Mouse (Mus musculus) kidney, adult 8-10 months (tissue): ENCODE results near the gene Slc4a8.
"Not testable (repeated sequence)": the region's sequence is repeated elsewhere in the genome, so short reads cannot be mapped to it uniquely, and the experiment has no call there.

Experiments
- DNase-seq, 2 experiments: peaks; one replicate each; pipeline ENCODE4 v3.0.0; 2022

Gene Slc4a8

DNA sequence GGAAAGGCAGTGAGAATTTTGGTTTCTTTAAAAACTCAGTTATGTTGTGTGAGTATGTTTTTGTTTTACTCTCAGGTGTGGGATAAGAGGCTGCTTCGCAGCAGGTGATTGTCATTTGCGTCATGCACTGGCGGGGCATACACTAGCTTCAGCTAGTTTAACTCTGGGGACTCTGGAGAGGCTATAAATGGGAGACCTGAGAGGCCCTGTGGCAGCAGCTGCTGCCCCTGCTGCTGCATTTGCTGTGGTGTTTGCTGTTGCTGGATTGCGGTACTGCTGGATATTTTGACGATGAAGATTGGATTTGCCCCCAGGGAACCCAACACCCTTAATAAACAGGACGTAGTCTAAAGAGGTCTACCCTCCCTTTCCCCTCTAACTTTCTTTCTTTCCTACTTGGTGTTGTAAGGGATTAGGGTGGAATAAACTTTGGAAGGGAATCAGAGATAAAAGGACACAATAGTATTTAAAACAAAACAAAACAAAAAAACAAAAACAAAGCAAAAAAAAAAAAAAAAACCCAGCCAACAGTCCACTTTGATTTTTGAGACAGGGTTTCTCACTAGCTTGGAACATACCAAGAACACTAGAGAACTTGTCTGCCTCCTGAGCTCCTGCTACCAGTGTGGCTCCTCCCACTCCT is 14.9 kb upstream of the Slc4a8 start:
- DNase-seq, result peak in 1 of 2 experiments; percentile 45

DNA sequence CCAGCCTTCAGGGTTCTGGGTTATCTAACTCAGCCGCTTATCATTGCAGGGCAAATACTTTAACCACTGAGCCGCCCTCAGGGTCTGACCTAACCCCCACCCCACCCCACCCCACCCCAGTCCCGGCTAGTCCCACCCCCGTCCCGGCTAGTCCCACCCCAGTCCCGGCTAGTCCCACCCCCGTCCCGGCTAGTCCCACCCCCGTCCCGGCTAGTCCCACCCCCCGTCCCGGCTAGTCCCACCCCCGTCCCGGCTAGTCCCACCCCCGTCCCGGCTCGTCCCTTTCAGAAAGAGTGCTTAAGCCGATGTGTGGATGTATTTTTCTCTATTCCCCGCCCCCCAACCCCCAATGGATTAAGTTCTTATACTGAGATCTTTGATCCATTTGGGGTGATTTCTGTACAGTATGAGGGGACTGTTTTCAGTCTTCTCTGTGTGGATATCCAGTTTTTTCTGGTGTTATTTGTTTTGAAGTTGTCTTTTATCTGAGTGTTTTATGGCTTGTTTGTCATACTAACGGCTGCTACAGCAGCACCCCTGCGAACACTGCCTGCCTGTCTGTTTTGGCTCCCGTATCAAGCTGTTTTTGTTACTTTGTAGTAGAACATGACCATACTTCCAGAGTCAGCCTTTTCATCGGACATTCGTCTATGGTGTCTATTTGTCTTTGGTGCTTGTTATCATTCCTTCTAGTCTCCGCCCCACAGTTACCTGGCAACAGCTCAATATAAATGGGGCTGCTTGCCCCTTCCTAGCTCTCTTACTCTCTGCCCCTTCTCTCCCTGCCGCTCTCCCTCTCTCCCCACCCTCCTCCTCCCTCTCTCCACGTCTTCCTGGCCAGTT is 14.2 kb upstream of the Slc4a8 start:
- DNase-seq, result no peak

DNA sequence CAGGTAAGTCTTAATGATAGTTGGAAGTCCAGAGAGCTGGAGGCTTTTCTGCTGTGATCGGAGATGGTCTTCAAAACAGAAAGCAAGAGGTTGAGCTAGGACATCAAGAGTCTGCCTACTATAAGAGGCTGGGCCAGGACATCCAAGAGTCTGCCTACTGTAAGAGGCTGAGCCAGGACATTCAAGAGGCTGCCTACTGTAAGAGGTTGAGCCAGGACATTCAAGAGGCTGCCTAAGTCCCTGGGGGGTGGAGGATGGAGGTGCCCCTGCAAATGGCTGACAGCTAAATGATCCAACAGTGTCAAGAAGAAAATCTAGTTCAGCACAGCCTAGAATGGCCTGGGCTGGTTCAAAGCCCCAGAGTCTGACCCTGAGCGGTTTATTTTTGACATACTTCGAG is 13.0 kb upstream of the Slc4a8 start:
- no peak for DNase-seq

DNA sequence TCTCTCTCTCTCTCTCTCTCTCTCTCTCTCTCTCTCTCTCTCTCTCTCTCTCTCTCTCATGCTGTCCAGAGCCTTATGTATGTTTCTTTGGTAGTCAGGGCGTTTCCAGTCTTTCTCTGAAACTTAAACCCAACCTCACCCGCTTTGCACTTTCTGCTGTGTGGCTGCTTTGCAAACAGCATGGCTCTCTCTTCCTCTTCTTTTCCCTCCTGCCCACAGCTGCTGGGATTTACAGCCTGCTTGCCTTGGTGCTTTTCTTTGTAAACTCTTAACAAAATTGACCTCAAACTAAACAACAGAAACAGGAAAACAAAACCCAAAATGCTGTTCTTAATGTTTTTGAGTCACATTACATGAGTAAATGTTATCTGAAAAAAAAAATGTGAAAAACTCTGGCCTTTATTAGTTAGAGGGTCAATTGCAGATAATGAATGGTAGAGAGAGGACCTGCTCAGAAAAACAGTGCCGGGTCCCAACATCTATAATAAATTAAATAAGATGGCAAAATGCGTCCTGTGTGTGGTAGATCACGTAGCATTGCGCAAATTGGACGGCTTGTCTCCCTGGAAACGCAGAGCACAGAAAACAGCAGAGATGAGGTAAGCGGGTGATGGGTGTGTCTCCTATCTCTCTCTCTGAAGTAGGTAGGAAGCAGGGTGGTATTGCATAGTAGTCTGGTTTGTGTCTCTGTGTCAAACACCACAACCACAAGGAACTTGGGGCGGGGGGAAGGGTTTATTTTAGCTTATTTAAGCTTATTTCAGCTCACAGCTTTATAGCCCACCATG is 11.6 kb upstream of the Slc4a8 start:
- DNase-seq, result no peak

DNA sequence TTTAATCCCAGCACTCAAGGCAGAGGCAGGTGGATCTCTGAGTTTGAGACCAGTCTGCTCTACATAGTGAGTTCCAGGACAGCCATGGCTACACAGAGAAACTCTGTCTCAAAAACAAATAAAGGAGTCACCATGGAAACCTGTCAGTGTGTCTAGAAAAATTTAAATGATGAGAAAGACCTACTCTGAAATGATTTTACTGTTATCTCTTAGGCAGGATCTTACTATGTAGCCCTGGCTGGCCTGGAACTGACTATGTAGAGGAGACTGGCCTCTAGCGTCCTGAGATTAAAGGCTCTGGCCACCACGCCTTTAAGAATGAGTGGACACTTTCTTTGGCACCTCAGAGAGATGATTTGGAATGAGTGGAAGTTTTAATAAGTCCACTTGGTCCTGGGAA is 9.1 kb upstream of the Slc4a8 start:
- DNase-seq, result no peak

DNA sequence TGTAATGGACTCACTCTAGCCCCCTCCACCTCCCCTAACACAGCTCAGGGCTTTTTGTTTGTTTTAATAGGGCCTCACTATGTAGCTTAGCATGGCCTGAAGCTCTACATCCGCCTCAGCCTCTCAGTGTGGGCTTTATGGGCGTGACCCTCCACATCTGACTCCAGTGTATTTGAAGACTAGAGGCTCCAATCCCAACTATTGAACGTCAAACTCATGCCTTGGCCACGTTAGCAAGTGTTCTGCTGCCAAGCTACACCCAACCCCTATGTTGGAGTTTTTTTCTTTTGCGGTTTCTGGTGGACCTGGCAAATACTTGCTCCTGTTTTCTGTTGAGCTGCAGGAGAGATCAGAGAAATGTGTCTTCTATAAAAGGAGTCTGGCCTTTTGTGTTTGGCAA is 8.5 kb upstream of the Slc4a8 start:
- DNase-seq, result no peak

DNA sequence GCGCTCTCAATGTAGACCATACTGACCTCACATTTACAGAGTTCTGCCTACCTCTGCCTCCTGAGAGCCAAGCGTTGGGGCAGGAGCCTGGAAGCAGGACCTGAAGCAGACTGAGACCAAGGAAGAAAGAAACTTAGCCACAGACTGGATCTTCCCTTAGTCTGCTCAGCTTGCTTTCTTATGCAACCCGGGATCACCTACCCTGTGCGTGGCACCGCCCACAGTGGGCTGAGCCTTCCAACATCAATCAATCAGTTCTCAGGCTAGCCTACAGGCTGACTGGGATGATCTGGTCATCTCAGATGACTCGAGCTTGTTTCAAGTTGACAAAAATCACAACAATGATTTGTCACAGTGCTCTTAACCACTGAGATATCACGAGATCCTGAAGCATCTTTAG is 7.5 kb upstream of the Slc4a8 start:
- no peak for DNase-seq

DNA sequence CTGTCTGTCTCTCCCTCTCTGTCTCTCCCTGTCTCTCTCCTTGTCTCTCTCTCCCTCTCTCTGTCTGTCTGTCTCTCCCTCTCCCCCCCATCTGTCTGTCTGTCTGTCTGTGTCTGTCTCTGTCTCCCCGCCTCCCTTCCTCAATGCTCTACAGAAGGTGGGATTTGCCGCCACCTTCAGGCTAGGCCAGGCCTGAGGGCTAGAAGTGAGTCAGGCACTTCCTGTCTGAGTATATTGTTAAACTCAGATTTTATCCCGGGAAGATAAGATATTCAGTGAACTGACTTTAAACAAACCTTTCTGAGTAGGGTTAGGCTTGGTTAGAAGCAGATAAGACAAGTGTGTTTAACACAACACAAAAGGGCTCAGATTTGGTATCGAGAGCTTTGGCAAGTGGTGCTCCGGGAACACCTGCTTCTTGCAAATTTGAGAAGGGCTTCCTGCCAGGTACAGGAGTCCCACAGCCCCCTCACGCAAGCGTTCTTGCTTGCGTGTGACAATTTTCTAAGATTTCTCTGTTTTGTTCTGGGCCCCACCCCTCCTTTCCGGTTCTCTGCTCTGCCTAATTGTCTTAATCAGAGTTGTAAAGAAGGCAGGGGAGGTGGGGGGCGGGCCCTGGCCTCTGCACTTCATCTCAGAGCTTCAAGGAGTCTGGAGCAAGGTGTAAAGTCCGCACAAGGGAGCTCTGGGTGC is 6.6 kb upstream of the Slc4a8 start:
- DNase-seq, result peak; percentile 50 to 66

DNA sequence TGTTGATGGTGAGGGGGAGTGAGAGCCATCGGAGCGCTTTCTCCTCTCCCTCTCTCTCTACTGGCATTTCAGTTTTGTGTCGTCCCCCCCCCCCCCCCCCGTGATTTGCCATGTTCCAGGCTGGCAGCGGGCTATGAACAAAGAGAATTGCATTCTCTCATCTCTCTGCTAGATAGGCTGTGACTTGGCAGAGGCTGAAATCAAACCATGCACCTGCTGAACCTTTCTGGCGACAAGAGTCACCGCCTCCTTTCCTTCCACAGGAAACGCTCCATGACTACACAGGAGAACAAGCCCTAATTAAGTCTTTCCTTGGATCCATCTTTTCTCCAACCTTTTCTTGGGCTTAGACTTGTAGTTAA is 6.1 kb upstream of the Slc4a8 start:
- DNase-seq, result no peak

DNA sequence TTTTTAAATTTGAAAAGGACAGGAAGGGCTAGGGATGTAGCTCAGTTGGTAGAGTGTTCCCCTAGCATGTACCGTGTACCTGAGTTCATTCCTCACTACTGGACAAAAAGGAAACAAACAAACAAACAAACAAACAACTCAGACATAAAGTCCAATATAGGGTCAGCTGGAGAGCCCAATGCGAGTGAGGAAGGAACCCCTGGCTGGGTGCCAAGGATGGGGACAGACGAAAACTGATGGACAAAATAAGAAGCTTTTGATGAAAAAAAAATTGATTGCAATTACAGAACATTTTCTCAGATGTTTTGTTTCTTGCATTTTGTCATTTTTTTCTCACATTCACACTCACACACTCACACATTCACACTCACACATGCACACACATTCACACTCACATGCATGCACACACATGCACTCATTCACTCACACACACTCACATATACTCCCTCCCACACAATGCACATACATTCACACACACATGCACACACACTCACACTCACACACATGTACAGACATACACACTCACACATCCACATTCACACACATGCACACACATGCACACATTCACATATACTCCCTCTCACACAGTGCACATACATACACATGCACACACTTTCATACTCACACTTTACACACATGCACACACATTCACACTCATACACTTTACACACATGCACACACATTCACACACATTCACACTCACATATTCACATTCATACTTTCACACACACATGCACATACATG is 5.5 kb upstream of the Slc4a8 start:
- DNase-seq, result no peak

DNA sequence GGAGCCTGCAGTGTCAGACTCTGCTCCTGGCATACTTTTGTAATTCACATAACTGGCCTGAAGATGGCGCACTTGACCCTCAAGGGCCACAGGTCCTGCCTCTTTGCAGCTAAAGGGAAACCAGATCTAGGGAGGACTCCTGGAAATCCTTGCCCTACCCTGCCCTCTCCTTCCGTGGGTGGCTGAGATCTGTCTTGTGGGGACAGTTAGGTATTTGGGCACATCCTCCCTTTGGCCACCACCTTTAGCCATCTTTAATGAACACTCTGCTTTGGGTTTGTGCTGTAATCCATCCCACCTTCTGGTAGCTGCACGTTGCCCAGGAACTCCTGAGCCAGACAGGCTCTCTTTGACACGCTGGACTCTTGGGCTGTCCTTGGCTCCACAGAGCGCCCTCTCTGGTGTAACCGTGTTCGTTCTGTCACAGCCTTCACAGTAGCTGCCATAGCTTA is 4.0 kb upstream of the Slc4a8 start:
- peak; percentile 57 to 68 for DNase-seq

DNA sequence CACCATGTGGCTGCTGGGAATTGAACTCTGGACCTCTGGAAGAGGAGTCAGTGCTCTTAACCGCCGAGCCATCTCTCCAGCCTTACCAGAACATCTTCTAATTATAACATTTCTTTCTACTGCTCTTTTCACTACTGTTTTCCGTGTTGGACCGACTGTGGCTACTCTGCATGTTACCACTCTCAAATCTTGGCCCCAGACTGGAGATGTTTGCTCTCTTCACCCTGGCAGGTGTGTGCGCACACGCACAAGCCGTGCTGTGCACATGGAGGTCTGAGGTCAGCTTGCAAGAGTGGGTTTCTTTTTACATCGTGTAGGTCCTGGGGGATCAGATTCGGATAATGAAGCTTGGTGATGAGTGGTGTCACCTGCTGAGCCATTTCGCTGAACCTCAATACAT is 2.3 kb upstream of the Slc4a8 start:
- no peak for DNase-seq

DNA sequence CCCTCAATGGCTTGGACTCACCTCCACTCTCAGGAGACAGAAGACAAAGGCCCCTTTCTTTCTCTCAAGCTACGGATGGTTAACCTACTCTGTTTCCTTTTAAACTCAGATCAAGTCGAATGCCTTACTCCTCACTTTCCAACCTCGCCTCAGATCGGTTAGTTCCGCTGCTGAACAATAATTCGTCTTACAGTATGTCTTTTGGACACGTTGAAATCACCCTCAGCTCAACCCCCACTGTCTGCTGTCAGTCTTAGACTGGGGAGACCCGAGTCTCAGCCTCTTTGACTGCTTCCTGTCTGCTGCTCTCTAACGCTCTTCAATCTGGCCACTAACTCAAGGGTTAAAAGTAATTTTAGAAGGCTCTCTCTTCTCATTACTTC is 520 bp upstream of the Slc4a8 start:
- no peak for DNase-seq

DNA sequence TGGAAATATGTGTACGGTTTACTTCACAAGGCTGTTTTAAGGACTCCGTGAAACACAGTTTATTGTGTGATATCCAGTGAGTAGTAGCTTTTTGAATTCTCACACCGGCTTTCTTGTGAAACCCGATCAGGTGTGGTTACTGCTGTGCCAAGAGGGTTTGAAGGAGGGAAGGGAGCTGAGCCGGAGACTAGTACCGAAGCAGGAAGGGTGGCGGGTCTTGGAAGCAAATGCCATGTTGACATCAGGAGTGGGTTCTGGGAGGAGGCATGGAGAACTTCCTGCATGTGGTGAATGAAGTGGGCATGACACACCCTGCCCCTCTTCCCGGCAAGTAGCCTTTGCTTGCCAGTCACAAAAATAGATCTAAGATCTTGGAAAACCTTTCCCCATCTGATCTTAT is 1.1 kb downstream of the Slc4a8 start:
- no peak for DNase-seq

DNA sequence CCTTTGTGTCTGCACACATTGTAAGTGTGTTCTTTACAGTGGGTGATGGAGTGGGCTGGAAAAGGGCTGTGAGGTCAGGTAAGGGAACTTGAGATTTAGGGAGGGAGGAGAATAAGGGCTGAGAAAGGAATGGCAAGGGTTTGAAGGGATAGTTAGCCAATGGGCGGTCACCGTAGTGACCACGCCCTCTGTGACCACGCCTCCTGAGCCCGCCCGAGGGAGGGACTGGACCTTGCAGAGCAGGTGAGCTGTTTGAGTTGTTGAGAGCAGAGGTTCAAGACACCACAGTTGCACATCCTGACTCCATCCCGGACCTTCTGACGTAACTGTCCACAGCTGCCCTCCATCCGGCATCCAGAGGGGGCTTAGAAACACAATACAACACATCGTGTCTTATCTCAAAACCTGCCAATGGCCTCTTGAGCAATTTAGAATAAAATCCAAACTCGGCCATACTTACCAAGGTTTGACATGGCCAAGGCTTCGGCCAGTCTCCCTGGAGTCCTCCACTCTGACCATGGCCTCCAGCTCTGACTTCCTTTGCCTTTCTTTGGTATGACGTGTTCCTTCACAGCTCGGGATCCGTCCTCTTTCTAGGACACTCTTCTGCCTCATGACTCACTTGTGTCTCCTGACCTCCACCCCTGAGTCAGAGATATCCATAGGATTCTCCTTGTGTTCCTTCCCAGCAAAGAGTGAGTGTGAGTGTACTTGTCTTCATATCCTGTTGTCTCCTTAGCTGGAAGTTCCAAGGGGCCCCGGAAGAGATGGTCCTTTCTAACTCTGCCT is 2.8 kb downstream of the Slc4a8 start:
- no peak for DNase-seq

DNA sequence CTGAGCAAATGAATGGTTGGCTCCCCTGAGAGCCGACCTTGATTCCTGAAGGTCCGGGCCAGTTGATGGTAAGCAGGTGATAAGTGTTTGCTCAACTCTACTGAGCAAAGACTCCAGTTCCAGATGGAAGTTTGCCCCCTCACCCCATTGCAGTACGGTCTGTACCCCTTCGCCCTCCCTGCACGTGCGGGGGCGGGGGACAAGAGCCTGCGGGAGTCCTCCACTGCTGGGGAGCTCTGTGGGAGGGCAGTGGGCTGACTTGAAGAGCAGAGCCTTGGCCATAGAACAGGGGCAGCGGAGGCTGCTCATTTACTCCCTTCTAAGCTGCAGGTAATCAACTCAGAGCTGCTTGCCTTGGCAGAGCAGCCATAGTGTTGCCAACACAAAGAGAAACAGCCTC is 5.3 kb downstream of the Slc4a8 start:
- DNase-seq, result no peak

DNA sequence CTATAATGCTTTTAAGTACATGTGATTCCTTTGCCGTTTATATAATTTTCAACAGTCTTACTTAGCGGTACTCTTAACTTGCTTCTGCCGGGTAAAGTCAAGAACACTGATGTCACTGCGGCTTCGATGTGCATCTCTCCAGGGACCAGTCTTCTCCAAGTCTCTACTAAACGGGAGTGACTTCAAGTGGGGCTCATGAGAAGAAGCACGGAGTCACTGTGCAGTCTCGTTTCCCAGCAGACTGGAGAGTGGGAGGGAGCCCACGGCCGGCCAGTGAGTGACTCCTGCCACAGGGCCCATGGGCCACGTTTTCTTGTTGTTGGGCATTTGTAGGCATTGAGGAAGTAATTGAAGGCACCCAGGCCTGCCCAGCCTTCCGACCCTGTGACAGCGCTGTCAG is 6.3 kb downstream of the Slc4a8 start:
- no peak for DNase-seq

DNA sequence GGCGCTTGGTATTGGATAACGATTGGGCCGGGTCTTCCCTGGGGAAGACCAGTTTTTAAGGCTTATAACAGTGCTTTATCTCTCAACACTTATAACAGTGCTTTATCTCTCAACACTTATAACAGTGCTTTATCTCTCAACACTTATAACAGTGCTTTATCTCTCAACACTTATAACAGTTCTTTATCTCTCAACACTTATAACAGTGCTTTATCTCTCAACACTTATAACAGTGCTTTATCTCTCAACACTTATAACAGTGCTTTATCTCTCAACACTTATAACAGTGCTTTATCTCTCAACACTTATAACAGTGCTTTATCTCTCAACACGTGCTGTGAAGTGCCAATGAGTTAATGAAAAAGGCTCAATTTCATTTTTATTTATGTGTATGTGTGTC is 7.5 kb downstream of the Slc4a8 start:
- not testable (repeated sequence) for DNase-seq

DNA sequence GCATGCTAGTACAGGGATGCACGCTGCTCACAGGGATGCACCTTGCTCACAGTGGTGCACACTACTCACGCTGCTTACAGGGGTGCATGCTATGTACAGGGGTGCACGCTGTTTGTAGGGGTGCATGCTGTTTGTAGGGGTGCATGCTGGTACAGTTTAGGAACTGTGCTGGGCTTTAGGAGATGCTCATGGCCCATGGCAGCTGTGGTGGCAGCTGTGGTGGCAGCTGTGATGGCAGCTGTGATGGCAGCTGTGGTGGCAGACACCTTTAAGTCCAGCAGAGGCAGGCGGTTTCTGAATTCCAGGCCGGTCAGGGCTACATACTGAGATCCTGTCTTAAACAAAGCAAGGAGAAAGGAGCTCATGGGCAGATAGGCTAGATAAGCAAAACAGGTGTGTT is 8.8 kb downstream of the Slc4a8 start:
- DNase-seq, result no peak

DNA sequence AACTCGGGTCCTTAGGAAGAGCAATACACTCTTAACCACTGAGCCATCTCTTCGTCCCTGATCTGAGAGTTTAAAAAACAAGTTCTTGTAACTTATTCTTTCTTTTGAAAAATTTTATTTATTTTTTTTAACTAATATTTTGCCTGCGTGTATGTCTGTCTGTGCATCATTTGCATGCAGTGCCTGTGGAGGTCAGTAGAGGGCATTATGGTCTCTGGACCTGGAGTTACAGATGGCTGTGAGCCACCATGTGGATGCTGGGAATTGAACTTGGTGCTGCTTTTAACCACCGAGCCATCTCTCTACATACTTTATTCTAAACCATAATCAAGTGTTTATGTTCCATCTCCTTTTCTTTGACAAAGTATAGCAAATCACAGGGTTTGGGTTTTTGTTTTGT is 11.1 kb downstream of the Slc4a8 start:
- no peak for DNase-seq

DNA sequence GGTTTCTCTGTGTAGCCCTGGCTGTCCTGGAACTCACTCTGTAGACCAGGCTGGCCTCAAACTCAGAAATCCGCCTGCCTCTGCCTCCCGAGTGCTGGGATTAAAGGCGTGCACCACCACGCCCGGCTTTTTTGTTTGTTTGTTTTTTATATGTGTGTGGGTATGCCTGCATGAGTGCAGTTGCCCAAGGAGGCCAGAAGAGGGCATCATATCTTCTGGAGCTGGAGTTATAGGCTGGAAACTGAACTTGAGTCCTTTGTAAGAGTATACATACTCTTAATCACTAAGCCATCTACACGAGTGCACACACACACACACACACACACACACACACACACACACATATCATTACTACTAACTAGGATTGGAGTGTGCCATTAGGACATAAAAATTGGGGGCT is 12.3 kb downstream of the Slc4a8 start:
- DNase-seq, result not testable (repeated sequence)
